Mouse (Mus musculus) B cell, adult 2 months (primary cell): ENCODE measurements around the gene Plekhd1.

Source experiments
- DNase-seq, 2 experiments: peaks; one replicate each; pipeline ENCODE4 v3.0.0; 2022

The Plekhd1 gene

DNA sequence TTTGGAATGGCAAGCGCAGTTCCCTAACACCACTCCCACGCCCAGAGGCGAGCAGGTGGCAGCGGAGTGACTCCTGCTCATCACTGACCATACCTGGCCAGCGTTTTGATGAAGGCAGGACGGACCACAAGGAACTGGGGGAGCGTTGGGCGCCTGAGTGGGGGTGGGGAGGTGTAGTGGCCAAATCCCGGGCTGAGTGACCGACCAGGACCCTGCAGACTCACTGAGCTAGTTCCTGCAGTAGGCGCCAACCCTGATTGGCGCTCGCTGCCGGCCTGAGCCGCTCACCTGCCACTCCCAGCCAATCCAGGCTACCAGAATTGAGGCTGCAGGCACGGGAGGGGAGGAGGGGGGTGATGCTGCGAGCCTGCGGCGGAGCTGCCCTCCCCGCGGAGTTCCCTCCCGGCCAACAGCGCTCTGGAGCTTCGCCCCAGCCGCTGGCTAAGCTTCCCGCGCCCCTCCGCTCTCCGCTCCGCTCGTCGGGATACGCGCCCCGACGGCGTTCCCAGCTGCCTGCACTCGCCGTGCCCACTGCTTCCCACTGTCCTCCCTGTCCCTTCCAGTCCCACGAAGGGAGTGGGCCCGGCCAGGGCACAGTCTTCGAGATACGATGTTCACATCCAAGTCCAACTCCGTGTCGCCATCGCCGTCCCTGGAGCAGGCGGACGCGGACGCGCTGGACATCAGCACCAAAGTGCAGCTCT lies at the start of gene Plekhd1:
TSS of gene Plekhd1 (plus strand) at position 323 of the 704 bp plus-strand sequence.
- peak in 1 of 2 experiments; percentile 23 for DNase-seq

DNA sequence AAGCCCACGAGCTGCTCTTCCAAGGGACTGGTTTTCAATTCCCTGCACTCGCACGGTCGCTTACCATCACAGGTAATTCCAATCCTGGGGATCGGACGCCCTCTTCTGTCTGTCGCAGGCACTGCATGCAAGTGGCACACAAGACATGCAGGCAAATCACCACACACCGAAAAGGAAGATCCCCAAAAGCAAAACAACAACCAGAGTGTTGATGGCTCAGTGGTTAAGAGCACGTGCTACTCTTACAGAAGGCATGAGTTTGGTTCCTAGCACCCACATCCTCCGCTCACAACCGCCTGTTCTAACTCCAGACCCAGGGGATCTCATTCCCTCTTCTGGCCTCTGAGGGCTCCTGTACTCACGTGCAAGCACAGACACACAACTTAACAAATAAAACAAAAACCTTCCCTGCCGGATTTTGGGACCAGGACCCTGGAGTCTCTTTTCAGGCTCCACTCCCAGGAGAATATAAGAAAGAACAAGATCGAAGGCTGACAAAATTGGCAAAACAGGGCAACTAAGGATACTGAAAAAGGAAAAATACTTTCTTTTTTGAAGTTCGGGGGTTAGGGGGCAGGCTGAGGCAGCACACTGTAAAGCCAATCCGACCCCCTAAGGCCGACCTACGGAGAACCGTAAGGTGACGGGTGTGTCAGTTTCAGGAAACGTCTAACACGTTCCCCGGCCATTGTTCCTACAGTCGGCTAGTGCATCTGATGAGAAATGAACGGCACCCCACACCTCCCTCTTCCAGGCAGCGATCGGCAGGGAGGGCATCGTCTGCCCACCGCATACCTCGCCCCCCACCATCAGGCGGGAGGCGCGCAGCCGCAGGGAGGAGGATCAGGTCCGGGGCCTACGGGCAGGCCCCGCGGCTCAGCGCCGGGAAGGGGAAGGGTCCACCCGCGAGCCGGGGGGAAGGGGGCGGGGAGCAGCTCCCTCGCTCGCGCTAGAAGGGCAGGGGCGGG lies 49.4 kb upstream of the Plekhd1 start:
- DNase-seq, result peak; percentile 79 to 82

DNA sequence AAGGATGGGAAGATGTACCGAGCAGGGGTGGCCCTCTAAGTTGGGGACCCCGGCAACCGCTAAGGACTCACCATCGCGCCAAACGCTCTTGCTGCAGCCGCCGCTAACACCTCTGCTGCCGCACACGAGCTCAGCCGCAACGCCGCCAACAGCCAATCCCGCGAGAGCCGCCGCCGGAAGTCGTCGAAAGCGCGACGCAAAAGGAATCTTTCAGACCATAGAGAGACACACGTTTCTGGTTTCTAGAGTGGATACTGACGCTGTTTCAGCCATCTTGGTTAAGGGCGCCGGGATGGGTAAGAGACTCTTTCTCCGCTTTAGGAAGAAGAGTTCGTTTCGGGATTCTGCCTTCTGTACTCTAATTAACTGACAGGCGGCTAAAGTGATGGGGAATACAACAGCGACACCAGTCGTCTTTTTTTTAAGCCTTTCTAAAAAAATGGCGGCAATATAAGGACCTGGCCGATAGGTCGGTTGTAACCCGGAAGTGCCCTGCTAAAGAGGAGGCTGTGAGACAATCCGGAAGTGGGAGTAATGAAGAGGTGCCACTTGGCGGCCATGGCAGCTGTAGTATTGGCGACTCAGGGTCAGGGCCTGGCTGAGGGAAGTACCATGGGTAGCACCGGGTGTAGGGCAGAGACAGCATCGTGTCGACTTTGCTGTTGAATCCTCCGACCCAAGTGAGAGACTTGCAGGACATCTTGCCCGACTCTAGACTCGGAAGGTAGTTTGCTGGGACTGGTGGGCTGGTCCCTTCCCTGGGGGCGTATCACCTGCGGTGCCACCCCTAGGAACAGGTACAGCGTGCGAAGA lies 48.5 kb upstream of the Plekhd1 start, which contains the start of the genes Slc39a9 and Erh:
TSS of gene Slc39a9 (plus strand) at position 191 of the 813 bp plus-strand sequence.
TSS of gene Erh (minus strand) at position 649 of the 813 bp plus-strand sequence.
- peak; percentile 92 for DNase-seq

DNA sequence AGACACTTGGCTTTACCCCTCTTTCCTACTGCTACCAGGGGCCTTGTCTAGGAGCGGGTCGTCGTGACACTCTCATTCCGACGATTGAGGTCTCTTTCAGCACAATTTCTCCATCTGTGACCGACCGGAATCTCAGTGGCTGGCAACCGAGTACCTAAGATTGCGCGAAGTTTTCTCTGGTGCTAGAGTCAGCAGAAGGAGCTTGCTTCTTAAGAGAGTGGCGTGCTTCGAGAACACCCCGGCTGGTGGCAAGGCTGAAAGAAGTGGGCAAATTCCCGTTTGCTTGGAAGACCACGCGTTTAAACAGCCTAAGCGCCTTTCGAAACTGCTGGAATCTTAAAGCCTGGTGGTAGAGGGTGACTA lies 47.9 kb upstream of the Plekhd1 start:
- no peak for DNase-seq

DNA sequence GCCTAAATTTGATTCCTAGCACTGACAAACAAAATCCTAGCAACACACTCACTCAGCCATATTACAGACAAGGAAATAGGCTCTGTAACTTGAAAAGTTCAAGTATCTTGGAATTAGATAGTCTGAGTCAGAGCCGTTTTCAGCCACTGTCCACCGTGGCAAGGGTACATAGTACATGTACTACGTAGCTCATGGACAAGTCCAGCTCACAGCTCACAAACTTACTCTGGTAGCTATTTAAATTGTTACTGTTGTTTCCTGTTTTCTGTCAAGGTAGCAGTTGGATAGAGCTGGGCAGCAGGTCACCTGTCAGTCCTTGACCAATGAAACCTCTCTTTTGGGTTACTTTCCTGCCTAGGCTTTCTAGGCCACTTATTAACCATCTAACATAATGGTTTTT lies 46.0 kb upstream of the Plekhd1 start:
- DNase-seq, result no peak

DNA sequence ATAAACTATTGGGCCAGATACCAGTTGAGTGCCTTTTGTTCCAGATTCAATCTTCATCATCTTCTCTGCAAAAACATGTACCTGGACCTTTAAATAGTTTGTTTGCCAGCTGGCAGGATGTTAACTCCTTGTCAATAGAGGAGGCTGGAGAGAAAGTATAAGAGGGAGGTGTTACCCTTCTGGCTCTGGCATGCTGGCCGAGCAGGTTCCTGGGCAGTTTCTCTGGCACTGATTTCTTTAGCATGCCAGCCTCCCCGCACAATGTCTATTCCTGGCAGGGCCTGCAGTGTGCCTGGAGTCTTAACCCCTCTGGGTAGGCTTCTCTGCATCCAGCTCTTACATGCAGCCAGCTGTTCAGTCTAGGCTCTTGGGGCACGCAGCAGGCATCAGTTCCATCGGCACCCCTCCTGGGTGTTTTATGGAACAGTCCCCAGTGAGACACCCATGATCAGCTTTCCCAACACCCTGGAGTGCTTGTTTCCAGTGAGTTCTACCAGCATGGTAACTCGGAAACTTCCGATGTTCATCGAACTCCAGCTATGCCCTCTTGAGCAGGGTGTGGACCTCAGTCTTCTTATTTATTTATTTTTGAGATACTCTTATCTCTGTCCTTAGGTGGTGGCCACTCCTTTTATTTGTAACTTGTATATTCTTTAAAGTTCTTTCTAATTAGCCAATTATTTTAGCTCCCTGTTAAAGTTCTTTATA lies 38.3 kb upstream of the Plekhd1 start:
- DNase-seq, result no peak

DNA sequence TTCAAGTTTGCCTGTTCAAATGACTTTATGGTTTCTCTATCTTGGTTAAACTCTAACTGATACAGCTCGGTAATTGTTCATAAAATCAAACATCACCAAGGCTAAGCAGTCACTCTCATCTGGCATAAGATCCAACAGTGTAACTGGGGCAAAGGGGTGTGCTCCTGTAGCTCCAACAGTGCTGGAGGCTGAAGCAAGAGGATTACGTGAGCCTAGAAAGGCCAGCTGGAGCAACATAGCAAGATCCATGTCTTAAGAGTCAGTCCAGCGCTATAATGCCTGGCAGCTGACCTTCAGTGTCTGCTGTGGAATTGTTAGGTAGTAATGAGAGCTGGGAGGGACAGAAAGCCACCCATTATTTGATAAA lies 37.7 kb upstream of the Plekhd1 start:
- DNase-seq, result no peak

DNA sequence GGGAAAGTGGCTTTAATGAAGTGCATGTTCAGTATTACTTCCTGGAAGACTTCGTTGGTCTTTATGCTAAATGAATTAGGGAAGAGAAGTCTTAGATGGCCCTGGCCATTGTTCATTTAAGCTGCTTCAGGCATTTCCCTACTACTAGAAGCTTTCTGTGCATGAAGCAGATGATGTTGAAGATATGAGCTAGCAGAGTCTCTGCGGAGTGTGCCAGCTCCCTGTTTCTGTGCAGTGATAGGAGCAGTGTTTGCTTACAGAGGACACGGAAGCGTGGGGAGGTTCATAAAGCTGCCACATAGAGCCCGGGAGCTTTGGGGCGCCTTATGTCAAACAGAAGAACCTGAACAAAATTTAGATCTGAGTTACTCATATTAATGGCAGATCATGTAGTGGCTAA lies 33.7 kb upstream of the Plekhd1 start:
- DNase-seq, result no peak

DNA sequence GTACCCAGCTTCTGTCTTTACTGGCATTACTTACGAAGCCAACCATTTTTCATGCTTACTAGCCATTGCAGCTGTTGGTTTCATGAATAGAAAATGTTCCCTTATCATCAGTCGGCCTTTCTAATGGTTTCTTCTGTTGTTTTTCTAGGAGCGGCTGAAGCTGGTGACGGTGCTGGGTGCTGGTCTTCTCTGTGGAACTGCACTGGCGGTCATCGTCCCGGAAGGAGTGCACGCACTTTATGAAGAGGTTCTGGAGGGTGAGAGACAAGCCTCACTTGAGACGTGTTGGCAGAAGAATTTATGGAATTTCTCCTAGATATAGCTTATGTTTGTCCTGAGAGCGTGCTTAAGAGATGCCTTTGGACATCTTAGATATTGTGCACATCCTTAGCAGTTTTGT lies 30.1 kb upstream of the Plekhd1 start:
- no peak for DNase-seq

DNA sequence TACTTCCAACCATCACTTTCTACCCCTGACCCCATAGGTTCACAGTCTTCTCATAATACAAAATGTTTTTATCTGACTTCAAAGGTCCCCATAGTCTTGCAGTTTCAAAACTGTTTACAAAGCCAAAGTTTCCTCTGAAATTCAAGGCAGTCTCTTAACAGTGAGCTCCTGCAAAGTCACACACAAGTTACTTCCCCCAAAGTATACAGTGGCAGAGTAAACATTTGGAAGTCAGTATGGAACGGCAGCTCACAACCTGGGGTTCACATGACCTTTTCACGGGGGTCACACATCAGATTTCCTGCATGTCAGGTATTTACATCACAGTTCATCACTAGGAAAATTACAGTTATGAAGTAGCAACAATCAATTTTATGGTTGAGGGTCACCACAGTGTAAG lies 28.5 kb upstream of the Plekhd1 start:
- DNase-seq, result no peak

DNA sequence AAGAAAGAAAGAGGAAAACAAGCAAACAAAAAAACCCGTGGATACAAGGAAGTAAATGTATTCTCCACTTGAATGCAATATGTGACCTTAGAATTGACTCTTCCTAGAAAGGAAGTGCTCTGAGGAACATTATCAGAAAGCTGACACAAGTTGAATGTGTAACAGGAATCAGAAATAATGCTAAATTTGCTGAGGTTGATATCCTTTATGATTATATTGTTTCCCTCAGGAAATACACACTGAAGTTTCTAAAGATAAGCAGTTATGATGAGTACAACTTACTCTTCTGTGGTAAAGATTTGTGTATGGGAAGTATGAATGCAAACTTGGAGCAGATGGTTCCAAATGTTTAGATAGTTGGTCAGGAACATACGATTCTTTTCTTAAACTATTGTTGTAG lies 24.0 kb upstream of the Plekhd1 start:
- DNase-seq, result no peak

DNA sequence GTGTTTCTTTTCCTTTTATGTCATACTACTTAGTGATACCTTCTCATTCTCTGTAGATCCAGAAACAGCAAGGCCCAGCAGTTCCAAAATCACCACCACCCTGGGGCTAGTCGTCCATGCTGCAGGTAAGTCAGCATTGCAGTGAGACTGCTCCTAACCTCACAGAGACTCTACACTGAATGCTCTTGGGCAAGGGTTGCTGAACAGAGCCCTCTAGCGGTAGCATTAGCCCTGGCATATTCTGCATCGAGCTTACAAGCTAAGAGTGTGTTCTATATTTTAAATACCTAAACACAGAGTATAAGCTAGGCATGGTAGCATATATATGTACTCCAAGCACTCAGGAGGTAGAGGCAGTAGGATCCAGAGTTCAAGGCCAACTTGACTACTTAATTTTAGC lies 19.2 kb upstream of the Plekhd1 start:
- DNase-seq, result peak; percentile 38 to 46

DNA sequence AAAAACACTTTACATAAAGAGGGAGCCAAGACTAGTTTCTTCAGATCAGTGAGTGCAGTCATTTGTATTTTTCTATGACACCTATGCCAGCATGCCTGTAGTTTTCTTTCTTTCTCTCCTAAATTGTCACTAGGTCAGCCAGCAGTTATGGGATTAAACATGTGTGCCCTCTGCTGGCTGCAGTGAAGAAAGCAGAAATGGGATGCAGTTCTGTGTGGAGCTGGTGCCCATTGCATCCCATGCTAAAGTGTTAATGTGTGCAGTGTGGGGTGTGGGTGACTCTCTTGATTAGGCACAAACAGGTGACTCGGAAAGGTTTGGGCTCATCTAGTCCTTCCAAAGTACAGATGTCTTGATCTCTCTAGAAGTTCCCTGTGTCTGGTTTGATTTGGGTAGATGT lies 11.1 kb upstream of the Plekhd1 start:
- DNase-seq, result peak; percentile 5 to 14

DNA sequence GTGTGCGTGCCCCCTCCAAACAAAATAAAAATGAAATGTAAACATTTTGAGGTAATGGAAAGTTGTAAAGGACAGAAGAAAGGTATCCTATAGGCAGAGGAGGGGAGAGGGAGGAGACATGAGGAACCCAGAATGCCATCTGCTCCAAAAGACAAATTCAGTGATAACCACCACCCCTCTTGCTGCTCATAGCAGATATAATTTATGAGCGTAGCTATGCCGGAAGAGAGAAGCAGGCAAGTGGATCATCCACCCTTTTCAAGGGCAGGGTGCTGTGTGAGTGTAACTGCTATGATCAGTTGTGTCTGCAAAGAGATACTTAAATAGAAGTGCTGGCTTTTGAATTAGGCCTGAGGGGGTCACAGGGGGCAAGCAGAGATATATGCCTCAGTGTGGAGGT lies 8.8 kb upstream of the Plekhd1 start:
- DNase-seq, result no peak

DNA sequence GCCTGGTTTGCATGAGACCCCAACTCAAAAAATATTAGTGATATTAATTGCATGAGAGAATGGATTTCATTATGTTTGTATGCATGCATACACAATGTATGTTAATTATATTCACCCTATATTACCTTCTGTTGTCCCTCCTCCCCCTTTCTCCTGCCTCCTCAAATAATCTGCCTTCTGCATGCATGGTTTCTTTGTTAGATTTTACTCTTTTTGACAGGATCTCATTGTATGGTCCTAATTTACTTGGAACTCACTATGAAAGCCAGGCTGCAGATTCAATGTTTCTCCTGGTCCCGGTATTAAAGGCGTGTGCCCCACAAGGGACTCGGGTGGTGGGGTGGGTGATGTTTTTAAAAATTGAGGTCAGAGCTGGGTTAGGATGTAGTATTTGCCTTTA lies 8.1 kb upstream of the Plekhd1 start:
- DNase-seq, result no peak

DNA sequence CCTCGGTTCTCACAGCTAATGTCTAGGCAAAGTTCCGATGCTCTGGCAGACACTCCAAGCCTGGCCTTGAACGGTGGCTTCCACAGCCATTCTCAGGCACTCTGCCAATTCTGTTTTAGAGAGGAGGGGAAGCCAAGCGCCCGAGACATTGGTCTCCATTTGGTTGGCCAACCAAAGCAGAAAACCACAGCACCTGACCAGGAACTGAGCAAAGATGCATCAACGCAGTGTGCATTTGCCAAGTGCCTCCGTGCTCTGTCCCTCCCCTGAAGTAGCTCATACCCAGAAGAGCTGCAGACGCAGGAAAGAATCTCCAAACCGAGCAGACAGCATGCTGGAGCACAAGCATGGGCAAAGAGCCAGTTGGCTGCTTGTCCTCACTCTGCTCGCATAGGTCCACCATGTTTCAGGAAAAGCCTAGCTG lies 4.6 kb upstream of the Plekhd1 start:
- DNase-seq, result no peak

DNA sequence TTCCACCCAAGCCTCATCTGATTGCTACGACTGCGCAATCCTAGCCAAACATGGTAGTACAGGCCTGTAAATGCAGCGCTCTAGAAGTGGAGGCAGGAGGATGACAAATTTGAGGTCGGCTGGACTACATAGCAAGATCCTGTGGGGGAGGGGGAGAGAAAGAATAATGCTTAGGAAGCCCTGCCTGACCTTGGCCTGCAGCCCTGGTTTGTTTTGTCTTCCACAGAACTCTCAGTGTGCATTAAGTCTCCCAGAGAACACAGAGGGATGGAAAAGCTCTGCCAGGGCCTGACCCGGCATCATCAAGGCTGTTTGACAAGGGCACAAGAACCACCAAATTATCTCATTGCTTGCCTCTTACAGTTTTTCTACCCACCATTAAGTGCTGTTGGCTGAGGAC lies 2.7 kb upstream of the Plekhd1 start:
- no peak for DNase-seq

DNA sequence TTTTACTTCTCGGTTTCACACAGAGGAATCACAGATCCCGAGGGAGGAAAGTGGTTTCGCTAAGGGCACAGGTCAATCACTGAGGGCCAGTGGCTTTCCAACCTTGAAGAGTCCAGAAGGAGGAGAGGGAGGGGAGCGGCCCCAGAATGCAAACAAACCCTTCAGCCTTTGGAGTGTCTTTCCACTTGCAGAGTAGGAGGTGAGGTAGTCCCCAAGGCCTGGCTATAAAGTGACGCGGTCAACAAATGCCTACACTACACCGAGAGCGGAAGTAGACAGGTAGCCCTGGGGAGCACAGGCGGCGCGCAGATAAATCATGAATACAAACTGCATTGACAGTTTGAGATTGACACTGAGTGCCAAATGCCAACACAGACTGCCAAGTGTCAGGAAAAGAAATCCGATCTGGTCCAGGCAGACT lies 710 bp upstream of the Plekhd1 start:
- DNase-seq, result peak; percentile 20 to 23

DNA sequence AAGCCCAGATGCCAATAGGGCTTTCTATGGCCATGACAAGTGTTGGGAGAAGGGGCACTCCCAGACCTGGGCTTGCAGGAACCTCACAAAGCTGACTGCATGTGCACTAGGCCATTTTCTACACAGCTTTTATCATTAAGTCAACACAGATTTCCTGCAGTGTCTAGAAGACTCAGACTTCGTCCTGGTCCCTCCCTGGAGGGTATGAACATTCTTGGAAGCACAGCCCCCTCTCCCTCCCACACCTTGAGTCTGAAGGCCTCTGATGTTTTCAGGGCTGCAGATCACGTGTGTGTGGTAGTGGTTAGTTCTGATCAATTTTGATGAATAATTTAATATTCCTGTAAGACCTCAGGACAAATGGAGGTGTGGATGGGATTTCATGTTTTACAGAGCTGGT lies 1.3 kb downstream of the Plekhd1 start:
- DNase-seq, result no peak

DNA sequence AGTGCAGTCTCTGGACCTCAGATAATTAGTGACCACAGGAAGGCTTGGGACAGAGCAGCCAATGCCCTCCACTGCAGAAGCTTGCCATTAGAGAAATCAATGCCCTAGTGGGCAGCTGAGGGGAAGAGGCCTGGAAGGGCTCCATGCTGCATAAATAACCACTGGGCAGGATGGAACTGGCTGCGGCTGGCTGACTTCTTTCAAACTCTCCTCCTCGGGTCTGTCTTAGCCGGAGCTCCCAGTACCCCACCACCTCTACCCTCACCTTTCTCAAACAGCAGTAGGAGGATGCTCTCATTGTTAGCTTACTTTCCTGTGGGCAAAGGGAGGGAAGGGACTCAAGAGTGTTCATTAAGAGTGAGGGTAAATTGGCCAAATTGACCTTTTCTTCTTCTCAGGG lies 2.6 kb downstream of the Plekhd1 start:
- no peak for DNase-seq

DNA sequence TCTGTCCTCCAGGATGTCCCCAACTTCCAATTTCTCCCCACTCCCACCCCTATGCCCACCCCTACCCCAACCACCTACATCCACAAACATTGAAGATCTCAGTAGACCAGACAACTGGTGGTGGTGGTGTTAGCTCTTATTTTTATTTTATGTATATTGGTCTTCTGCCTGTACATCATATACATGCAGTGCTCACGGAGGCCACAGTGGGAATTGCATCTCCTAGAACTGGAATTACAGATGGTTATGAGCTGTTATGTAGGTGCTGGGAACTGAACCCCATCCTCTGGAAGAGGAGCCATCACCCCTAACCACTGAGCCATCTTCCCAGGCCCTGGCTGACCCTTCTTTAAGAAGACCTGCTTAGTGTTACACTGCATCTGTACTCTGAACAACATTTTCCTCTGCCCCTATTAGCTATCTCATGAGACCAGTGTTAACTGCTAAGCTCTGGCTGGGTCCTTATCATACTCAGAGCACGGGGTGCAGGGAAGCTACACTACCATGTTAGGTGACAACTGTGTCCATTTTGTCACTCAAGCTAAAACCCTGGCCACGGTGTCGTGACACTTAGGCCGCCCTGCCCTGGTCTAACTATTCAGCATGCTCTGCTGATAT lies 6.2 kb downstream of the Plekhd1 start:
- DNase-seq, result no peak

DNA sequence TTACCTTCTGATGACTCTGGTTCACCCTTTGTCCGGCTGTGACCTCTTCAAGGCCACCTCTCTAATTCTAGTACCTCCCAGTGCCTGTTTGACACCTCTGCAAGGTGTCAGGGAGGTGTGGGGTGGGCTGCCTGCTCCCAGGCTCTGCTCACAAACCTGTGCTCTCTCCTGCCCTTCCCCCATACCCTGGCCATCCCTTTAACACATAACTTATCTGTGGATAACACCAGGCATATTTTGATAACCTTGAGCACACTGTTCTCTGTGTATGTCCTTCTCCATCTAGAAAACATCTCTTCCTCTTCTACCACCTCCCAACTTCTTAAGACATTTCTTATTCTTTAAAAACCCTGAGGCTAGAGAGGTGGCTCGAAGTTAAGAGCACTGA lies 6.7 kb downstream of the Plekhd1 start:
- DNase-seq, result no peak
